Mouse (Mus musculus) thymus, postnatal 4 days (tissue): ENCODE measurements around the gene Zfp385b.
A peak's percentile ranks its signal among the peaks of the same experiment; 100 is the strongest.

Source experiments
- DNase-seq: peaks from one replicate; pipeline ENCODE4 v3.0.0; 2021

Zfp385b gene

DNA sequence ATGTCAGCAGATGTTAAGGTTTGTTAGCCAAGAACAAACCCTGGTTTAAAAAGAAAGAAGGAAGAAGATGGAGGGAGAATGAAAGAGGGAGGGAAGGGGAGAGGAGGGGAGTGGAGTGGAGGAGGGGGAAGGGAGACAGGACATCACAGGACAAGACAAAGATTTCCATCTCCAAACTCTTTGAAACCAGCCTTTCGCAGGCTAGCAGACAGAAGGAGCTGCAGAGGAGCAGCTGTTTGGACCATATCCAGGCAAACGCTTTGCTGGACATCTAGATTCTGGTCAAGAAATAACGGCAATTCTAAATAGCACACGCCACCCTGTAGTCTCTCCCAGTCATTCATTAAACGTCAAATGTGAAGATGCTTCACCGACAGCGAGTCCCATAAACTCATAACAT lies 38.0 kb downstream of the Zfp385b start:
- DNase-seq: no peak

DNA sequence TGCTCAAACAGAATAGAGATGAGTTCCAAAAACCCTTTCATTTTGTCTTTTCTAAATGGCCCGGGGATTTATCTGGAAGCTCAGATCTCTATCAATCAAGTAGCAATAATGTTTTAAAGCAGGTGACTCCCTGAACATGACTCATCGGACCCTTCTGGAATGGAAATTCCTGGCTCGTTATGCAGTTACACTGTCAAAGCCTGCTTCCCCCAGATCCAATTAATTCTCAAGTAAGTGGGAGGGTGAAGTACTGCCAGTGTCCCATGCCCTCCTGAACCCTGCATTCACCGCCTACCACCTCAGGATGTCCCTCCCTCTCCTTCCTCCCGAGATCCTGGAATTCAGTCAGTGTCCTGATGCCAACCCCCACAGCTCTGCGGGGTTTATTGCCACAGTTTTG lies 41.7 kb downstream of the Zfp385b start:
- DNase-seq: no peak

DNA sequence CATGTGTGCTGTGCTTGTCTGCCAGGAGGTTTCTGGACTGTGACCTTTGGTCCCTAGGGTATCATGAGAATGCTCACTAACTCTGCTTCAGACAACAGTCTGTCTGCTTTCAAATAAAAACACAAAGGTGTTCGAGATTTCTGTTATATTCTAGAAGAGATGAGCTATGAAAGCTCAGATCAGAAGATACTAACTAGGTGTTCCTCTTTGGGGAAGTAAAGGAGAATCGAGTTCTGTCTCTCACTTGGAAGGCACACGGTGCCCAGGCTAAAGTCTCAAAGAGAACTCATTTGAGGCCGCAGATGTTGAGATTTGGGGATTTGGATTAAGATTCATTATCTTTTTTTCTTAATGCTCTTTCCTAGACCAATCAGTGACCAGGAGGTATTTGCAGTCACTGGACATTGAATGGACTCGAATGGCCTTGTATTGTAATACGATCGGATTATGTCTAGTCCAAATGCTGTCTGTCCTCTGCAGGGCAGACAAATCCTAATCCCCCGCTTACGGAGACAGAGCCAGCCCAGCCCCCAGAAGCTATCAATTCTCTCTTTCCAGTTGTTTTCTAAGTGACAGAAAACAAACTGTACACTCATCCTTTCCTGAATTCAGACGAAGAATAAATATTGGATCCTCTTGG lies 42.3 kb downstream of the Zfp385b start:
- no peak for DNase-seq

DNA sequence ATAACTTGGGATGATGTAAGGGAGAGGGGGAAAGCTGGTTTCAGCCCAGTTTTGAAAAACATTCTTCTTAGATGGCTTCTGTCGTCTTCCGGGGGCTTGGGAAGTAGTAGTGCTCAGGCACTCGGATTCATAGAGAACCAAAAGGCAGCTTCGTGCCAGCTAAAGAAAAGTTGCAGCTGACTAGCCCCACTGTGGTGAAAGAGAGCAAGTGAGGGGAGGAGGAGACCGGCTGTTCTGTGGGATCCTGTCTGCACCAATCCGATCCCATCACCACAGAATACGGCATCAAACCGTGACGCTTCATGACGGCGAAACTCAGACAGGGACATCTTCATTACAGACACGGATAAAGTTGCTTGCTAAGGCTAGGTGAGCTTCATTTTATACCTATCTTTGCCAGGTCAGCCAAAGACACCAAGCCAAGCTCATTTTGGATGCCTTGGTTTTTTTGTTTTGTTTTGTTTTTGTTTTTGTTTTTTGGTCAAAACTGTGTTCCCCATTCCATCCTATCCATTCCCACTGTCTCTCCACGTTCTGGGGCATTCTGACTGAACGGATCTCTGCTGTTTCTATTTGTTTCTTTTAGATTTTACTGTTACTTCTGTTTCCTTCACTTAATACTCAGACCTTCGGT lies 44.1 kb downstream of the Zfp385b start:
- DNase-seq: no peak

DNA sequence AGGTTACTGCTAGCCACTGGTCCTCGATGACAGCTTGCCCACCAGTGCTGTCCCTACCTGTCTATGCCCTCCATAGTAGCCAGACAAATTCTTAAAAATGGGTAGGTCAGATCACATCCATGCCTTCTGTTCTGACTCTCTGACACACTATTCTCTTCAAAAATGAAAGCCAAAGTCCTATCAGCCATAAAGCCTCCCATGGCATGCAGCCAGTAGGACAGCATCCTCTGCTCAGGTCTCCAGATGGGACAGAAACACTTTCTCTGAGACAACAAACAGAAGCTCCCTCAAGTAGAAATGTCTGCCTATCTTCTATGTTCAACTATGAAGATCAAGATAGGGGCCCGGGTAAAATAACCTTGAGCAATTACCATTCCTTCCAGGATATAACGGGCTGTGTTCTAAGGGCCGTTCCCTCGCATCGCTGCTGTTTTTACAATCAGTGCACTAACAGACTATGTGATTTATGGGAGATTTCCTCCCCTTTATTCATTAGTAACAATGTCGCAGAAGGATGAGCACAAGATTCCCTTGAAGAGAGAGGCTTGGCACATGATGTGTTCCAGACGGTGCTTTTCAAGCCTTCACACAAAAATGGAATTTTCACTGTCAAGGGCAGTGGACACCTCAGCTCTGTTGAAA lies 49.3 kb downstream of the Zfp385b start:
- no peak for DNase-seq

DNA sequence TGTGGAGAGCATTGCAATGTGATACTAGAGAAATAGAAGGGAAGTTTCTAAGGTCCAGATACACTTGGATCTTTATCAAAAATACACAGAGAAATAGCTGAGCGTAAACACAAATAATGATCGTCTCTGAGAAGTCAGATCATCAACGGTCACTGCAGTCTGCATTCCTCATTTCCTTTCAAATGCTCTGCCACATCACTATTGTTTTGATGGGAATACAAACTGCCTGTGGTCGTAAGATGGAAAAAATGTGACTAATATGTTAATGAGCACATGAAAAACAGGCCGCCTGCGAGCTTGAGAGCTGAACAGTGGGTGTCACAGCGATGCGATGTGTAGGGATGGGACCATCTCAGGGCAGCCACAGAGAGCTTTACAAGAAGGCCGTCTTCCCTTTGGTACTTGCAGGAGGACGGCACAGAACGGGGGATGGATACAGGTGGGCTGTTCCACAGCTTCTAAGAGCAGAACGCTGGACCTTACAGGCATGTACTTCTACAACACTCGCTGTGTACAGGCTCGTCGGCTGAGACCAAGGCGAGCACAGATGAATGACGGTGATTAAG lies 51.0 kb downstream of the Zfp385b start:
- DNase-seq: no peak

DNA sequence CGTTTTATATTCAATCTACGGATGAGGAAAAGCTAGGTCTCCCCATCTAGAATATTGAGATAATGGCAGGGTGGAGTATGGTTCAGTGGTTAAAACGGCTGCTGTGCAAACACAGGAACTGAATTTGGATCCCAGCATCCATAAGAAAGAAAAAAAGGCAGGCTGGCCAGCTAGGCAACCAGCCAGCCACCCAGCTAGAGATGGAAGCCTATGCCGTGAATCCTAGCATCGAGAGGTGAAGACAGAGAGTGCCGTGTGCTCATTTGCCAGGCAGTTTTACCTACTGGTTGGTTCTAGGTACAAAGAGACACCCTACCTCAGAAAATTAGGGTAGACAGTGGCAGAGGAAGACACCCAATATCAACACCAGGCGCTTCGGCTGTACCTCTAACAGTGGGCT lies 57.5 kb downstream of the Zfp385b start:
- DNase-seq: no peak

DNA sequence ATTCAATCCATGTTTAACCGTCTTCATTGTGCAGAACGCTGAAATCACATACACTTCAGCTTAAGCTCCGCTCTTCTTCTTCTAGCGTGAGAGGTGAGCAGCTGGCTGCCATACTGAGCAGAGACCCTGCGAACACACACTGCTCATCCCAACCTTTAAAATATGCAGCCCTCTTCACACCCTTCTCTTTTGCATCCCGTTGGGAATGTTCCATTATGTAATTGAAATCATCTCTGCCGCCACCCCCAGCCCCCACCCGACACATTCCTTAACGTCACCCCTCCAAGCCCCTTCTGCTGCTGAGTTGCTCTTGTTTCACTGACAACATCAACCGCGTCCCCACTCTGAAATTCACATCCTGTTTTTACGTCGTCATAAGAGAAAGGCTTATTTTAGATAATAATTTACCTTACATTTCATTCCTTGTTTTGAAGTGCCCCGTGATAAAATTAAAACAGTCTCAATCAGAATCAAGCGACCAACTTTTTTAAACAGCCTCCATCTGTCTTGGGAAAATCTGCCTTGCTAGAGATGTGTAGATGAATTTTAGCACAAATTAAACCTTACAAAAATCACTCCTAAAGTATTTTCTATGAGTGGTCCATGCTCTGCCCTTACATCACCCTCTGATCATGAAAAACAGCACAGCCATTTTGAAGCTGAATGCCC lies 60.9 kb downstream of the Zfp385b start:
- no peak for DNase-seq

DNA sequence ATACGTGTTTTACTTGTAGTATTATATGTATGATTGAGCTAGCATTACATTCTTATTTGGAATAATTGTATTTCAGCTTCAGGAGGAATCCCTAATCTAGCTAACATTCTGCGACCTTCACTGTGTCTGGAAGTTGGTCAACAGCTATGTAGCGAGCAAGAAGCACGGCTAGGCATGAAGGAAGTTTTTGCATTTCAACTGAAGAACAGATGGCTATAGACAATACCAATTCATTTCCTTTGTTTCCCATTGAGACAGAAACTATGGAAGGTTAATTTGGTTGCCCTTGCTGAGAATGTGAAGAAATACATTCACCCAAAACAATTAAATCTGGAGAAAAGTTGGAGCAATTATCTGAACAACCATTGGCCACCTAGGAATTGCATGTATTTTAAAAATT lies 66.9 kb downstream of the Zfp385b start:
- DNase-seq: no peak

DNA sequence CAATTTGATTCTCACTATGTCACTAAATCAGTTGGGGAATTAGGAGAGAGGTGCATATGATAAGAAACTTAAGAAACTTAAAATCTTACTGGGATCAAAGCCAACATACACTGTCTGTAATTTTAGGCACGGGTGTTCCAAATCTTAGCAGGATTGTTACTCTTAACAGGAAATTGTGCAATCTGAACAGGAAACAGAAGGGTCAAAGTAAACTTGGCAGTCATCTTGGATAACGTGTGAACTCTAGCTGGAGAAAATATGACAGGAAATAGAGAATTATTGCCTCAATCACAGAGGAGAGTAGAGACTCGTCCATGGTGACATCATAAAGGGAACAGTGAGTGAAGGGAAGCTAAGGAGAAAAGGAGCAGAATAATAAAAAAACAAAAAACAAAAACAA lies 69.8 kb downstream of the Zfp385b start:
- no peak for DNase-seq

DNA sequence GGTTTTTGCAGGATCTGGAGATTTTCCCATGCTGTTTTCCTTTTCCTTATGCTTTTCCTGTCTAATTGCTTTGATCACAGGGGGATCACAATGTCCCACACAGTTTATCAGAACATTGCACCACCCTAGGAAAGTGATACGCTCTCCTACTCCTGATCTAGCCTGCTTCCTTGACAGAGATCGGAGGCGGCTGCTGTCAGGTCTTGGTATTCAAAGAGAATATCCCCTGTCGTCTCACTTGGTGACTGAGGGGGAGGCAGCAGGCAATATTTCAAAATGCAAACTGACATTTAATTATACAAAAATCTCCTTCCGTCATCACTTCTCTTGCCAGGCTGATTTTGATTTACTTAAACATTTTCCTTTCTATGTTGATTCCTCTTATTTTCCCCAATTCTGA lies 73.0 kb downstream of the Zfp385b start:
- DNase-seq: no peak

DNA sequence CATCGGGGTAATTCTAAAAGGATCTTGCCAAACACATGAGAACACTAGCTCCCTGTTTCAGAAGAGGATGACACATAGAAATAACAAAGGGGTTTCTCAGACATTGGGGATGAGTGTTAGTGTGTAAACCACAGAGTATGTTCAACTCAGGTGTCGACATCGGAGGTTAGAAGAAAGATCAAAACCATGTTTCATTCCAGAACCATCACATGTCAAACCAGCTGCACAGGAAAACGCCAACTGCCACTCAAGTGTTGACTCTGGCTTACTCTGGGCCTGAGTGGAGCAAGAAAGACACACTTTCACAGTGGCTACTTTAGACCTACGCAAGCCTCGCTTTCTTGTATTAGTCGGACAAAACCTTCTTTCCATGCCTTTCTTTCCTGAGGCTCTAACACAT lies 74.2 kb downstream of the Zfp385b start:
- DNase-seq: peak; percentile 27

DNA sequence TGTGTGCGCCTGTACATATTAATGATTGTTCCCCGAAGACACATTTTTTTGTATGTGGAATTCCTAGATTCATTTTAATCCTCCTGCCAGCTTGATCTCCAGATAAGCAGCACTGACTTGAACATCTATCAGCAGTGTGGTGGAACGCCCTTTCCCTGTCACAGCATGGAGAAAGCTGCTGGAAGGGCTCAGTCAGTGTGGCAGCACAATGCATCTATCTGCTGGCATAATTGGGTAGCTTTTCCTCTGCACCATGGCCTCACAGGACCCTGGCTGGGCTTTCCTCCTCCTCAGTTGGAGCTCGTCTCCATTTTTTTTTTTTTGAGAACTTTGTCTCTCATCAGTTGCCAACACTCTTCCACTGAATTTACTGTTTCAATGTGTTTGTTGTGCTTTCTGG lies 77.1 kb downstream of the Zfp385b start:
- DNase-seq: no peak

DNA sequence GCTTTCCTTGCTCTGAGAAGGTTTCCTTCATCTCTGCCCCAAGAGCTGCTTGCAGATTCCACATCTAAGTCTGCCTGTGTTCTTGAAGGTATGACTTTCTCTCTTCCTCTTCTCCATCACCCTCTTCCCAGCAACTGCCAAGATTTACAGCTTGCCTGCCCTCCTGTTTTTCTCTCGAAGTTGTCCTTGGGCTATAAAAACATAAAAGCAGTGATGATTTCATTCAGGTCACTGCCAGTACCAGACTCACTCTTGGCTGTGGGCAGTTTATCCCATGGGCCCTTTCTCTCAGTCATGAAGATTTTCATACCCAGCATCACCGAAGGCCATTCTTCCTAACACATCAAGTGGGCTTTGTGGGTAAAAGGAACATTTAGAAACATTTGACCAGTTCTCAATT lies 89.2 kb downstream of the Zfp385b start:
- no peak for DNase-seq

DNA sequence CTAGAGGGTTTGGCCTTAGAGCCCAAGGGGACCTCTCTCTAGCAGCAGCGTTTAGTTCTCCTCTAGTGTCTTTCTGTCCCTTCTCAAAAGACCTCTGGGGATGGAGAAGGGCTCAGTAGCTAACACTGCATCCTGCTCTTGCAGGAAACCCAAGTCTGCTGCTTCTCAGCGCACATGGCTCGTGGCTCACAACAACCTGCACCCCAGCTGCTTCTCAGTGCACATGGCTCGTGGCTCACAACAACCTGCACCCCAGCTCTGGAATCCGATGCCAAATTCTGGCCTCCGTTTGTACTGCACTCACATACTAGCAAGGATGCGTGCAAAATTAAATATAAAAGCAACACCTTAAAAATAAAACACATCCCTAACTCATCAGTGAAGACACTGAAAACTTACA lies 92.6 kb downstream of the Zfp385b start:
- DNase-seq: no peak

DNA sequence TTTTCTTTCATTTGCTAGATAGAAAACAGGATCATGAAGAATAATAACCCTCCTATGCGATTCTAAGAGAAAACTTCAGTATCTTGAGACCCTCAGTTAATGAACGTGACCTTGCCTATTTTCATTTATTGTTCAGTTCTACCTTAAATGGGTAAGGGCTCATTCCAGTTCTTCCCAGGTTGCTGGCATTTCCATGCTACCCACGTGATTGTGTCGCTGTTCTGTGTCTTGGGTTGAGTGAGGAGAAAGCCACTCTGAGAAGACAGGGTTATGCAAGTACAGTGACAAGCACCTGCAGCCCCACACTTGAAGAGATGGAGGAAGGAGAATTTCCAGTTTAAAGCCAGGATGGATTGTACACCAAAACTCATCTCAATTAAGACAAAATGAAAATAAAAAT lies 98.6 kb downstream of the Zfp385b start:
- no peak for DNase-seq

DNA sequence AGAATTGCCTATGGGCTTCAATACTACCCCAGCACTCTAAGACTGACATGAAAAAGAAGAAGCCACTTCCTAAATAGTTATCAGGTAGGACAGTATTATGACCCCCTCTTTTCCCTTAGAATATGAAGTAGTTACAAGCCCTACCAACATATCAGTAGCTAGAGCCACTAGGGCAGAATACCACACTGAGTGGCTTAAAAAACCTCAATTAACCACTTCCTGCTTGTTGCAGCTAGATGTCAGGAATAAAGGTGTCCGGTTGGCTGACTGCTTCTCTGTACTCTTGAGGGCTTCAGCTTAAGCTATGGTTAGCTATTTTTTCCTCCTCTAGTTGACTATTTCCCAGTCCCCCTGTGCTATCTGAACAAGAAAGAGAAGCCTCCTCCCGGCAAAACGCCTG lies 103.1 kb downstream of the Zfp385b start:
- DNase-seq: no peak

DNA sequence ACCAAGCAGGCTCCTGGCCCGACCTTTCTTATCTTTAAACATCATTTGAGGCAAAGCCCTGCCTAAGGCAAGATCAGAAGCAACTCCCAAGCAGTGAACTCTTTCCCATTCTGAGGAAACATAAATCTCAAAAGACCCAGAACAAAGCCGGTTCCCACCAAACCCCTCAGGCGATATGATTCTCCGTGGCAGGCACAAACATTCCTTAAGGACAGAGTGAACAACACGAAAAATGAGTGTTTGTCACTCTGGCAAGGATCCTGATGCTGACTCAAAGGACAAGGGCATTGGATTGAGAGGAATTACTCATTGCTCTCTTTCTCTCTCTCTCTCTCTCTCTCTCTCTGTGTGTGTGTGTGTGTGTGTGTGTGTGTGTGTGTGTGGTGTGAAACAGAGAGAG lies 105.6 kb downstream of the Zfp385b start:
- no peak for DNase-seq

DNA sequence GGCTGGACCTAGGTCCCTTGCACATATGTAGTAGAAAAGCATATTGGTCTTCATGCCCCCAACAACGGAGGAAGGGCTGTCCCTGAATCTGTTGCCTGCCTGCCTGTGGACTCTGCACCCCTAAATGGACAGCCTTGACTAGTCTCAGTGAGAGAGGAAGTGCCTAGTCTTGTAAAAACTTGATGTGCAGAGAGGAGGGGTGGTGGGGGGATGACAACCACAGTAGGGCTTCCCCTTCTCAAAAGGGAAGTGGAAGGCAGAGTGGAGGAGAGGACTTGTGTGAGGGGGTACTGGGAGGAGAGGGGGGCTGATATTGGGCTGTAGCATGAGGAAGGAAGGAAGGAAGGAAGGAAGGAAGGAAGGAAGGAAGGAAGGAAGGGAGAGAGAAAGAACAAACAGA lies 107.7 kb downstream of the Zfp385b start:
- no peak for DNase-seq

DNA sequence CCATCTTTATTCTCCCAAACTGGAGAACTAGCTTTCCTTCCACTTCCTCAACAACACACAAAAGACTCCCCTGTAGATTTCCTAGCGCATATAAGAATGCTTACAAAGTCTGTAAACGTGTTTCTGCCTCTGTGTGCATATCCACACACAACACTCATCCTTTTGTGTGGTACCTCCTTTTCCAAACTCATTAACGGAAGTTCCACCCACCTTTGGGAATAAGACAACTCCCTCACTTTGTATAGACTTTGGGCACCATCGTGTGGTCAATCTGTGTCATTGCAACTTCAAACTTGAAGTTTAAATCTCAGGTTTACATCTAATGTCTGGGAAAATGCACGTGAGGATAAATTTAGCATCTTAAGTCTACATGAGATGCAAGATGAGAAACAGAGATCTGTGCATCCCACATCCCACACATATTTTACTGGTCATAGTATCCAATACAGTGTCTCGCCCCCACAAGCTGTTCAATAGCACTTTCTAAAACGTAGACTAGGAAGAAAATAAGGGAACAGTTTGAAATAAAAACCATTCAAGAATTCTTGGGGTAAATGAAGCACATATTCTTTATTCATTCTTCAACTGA lies 110.1 kb downstream of the Zfp385b start:
- no peak for DNase-seq

DNA sequence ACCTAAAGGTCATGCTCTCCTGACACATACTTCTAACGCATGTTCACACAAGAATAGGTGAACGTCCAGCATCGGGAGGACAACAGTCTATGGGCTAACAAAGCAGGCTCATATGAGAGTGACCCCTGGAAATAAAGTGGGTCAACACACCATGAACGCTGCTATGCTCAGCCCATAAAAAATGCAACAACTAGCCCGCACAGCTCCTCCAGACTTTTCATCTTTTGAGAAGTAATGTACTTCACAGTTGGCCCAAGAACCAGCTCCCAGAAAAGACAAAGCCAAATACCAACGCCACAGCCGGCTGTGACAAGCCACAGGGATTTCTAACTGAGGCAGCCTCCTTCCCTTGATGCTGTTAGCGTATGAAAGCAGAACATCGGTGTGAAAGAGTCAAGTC lies 112.3 kb downstream of the Zfp385b start:
- DNase-seq: no peak

DNA sequence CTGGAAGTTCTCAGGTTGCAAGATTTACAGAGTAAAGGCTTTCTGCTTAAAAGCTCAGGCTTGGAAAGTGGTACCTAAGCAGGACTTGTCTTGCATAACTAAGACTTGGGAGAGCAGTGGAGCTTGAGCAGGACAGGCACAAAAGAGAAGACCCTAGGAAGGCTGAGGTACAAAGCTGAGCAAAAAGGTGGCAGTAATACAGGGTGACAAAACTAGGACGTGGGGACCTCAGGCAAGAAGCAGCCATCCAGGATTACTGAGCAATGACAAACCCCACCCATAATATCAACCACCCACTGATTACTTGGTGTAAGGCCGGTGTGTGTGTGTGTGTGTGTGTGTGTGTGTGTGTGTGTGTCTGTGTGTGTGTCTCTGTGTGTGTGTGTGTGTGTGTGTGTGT lies 114.0 kb downstream of the Zfp385b start:
- no peak for DNase-seq

DNA sequence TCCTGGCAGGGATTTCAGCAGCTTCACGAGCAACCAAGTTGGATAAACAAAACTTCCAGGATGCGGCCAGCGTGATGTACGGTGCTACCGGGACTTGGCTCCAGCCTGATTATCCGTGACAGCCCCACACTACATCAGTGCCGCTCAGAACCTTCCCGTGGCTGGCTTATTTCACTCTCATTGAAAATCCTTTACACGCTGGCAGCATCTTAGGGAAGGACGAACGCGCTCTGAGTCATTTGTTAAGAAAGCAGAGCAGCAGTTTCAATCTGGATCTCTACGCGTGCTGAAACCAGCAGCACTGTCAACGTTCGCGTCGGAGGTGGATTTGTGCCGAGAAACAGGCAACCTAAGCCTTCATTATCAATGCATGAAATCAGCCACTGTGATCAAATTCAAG lies 116.4 kb downstream of the Zfp385b start:
- no peak for DNase-seq

DNA sequence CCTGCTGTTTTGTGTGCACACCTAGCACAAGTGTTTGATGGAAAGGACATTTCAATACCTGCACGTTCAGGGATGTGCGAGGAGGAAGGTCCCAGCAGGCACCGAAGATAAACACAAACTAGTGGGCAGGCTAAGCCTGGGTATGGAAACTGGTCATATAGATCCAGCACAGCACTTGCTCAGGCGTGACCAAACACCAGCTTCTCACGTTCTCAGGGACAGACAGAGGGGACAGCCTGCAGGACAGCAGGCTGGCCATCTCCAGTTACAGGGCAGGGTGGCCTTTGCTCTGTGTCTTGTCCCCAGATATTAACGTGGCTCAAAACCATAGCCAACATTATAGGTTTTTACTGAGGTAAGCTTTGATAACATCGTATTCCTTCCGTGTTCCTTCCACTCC lies 128.3 kb downstream of the Zfp385b start:
- DNase-seq: no peak
